Mouse (Mus musculus): ENCODE results near the gene Jph4. TPM values are rescaled to one million over a fixed set of nuclear protein-coding genes. Genes with fewer than 3 reads are reported as not detected.
A peak's percentile ranks its signal among the peaks of the same experiment; 100 is the strongest.

Jph4 gene
- polyA plus RNA-seq, 1 experiment: 3.6 TPM

- no peaks in the 10 kb centered on the region for H3K27me3 ChIP-seq (ENCODE audit: control insufficient read depth, insufficient read depth, low read length, poor library complexity, severe bottlenecking)
- TF ChIP-seq CTCF (IDR thresholded peaks at IDR 0.05; ENCODE audit: low read depth, low read length) (no peak), POLR2A (IDR thresholded peaks at IDR 0.05; ENCODE audit: insufficient read depth, low read length) (no peak), EP300 (IDR thresholded peaks at IDR 0.05; ENCODE audit: insufficient read depth, low read depth, low read length) (no peak)
- peak overlapping the region; percentile 91 for H3K27ac ChIP-seq (ENCODE audit: insufficient read depth, low read length)
- no peaks in the 10 kb centered on the region for H3K9me3 ChIP-seq (replicated peaks; ENCODE audit: control insufficient read depth, insufficient read depth, low read length, poor library complexity, severe bottlenecking)
- peak overlapping the region; percentile 43 for H3K9ac ChIP-seq (ENCODE audit: low read depth, poor library complexity, severe bottlenecking)
- H3K4me3 ChIP-seq (ENCODE audit: low read depth, low read length): peak overlapping the region; percentile 36
- H3K4me1 ChIP-seq (ENCODE audit: control insufficient read depth, insufficient read depth, low read length): peaks cover 9% of the 10 kb centered on the region
- 0 out of 2 replicates have a peak, but pooled peaks cover 4% of the 10 kb centered on the region for H3K36me3 ChIP-seq (ENCODE audit: control insufficient read depth, insufficient read depth, low read length, poor library complexity, severe bottlenecking)
These were observed 37.3 kb downstream of the Jph4 start for GRCm38 (mm10) chr14:55079214-55079970.

GRCm38 (mm10) chr14:55078366-55078989 is 38.3 kb downstream of the Jph4 start:
- Histone ChIP-seq H3K36me3 (ENCODE audit: control insufficient read depth, insufficient read depth, low read length, poor library complexity, severe bottlenecking) (0 out of 2 replicates have a peak, but pooled peaks cover 5% of the 10 kb centered on the region), H3K4me1 (ENCODE audit: control insufficient read depth, insufficient read depth, low read length) (peaks cover 9% of the 10 kb centered on the region), H3K27ac (ENCODE audit: insufficient read depth, low read length) (peak overlapping the region; percentile 90), H3K27me3 (ENCODE audit: control insufficient read depth, insufficient read depth, low read length, poor library complexity, severe bottlenecking) (no peaks in the 10 kb centered on the region), H3K4me3 (ENCODE audit: low read depth, low read length) (peak overlapping the region; percentile 32), H3K9ac (ENCODE audit: low read depth, poor library complexity, severe bottlenecking) (peak overlapping the region; percentile 43), H3K9me3 (replicated peaks; ENCODE audit: control insufficient read depth, insufficient read depth, low read length, poor library complexity, severe bottlenecking) (no peaks in the 10 kb centered on the region)
- TF ChIP-seq CTCF (IDR thresholded peaks at IDR 0.05; ENCODE audit: low read depth, low read length) (no peak), EP300 (IDR thresholded peaks at IDR 0.05; ENCODE audit: insufficient read depth, low read depth, low read length) (no peak), POLR2A (IDR thresholded peaks at IDR 0.05; ENCODE audit: insufficient read depth, low read length) (no peak)

- Histone ChIP-seq H3K4me3 (ENCODE audit: low read depth, low read length) (peak overlapping the region; percentile 32), H3K9me3 (replicated peaks; ENCODE audit: control insufficient read depth, insufficient read depth, low read length, poor library complexity, severe bottlenecking) (no peaks in the 10 kb centered on the region), H3K27me3 (ENCODE audit: control insufficient read depth, insufficient read depth, low read length, poor library complexity, severe bottlenecking) (no peaks in the 10 kb centered on the region), H3K36me3 (ENCODE audit: control insufficient read depth, insufficient read depth, low read length, poor library complexity, severe bottlenecking) (0 out of 2 replicates have a peak, but pooled peaks cover 5% of the 10 kb centered on the region), H3K4me1 (ENCODE audit: control insufficient read depth, insufficient read depth, low read length) (peaks cover 9% of the 10 kb centered on the region), H3K9ac (ENCODE audit: low read depth, poor library complexity, severe bottlenecking) (peak overlapping the region; percentile 43), H3K27ac (ENCODE audit: insufficient read depth, low read length) (peak overlapping the region; percentile 90)
- TF ChIP-seq EP300 (IDR thresholded peaks at IDR 0.05; ENCODE audit: insufficient read depth, low read depth, low read length): no peak
- TF ChIP-seq POLR2A (IDR thresholded peaks at IDR 0.05; ENCODE audit: insufficient read depth, low read length): no peak
- TF ChIP-seq CTCF (IDR thresholded peaks at IDR 0.05; ENCODE audit: low read depth, low read length): no peak
These were observed 39.0 kb downstream of the Jph4 start for GRCm38 (mm10) chr14:55077481-55078365.

GRCm38 (mm10) chr14:55076956-55077355 is 39.8 kb downstream of the Jph4 start:
- TF ChIP-seq EP300 (IDR thresholded peaks at IDR 0.05; ENCODE audit: insufficient read depth, low read depth, low read length) (no peak), POLR2A (IDR thresholded peaks at IDR 0.05; ENCODE audit: insufficient read depth, low read length) (no peak), CTCF (IDR thresholded peaks at IDR 0.05; ENCODE audit: low read depth, low read length) (no peak)
- Histone ChIP-seq H3K27ac (ENCODE audit: insufficient read depth, low read length) (peak overlapping the region; percentile 90), H3K9me3 (replicated peaks; ENCODE audit: control insufficient read depth, insufficient read depth, low read length, poor library complexity, severe bottlenecking) (no peaks in the 10 kb centered on the region), H3K36me3 (ENCODE audit: control insufficient read depth, insufficient read depth, low read length, poor library complexity, severe bottlenecking) (0 out of 2 replicates have a peak, but pooled peaks cover 5% of the 10 kb centered on the region), H3K9ac (ENCODE audit: low read depth, poor library complexity, severe bottlenecking) (peak overlapping the region; percentile 43), H3K4me1 (ENCODE audit: control insufficient read depth, insufficient read depth, low read length) (peaks cover 12% of the 10 kb centered on the region), H3K27me3 (ENCODE audit: control insufficient read depth, insufficient read depth, low read length, poor library complexity, severe bottlenecking) (no peaks in the 10 kb centered on the region), H3K4me3 (ENCODE audit: low read depth, low read length) (no peak overlapping the region)

GRCm38 (mm10) chr14:55076224-55076623 is 40.5 kb downstream of the Jph4 start:
- H3K4me1 ChIP-seq (ENCODE audit: control insufficient read depth, insufficient read depth, low read length): peaks cover 11% of the 10 kb centered on the region
- H3K9me3 ChIP-seq (replicated peaks; ENCODE audit: control insufficient read depth, insufficient read depth, low read length, poor library complexity, severe bottlenecking): no peaks in the 10 kb centered on the region
- H3K9ac ChIP-seq (ENCODE audit: low read depth, poor library complexity, severe bottlenecking): no peak overlapping the region
- TF ChIP-seq EP300 (IDR thresholded peaks at IDR 0.05; ENCODE audit: insufficient read depth, low read depth, low read length) (no peak), CTCF (IDR thresholded peaks at IDR 0.05; ENCODE audit: low read depth, low read length) (no peak)
- H3K27ac ChIP-seq (ENCODE audit: insufficient read depth, low read length): peak overlapping the region; percentile 47
- H3K27me3 ChIP-seq (ENCODE audit: control insufficient read depth, insufficient read depth, low read length, poor library complexity, severe bottlenecking): no peaks in the 10 kb centered on the region
- 0 out of 2 replicates have a peak, but pooled peaks cover 5% of the 10 kb centered on the region for H3K36me3 ChIP-seq (ENCODE audit: control insufficient read depth, insufficient read depth, low read length, poor library complexity, severe bottlenecking)
- no peak overlapping the region for H3K4me3 ChIP-seq (ENCODE audit: low read depth, low read length)
